Mouse (Mus musculus): ENCODE data around the gene Src.
"Not testable (repeated sequence)": the region's sequence is repeated elsewhere in the genome, so short reads cannot be mapped to it uniquely, and the experiment has no call there.

Gene Src

GRCm38 (mm10) chr2:157482729-157483128 is 64.5 kb downstream of the Src start:
- no peak for DNase-seq

- DNase-seq: not testable (repeated sequence)
Observed at GRCm38 (mm10) chr2:157486559-157486958, 68.3 kb downstream of the Src start.

GRCm38 (mm10) chr2:157486981-157487656 is 68.9 kb downstream of the Src start:
- DNase-seq: no peak

DNA sequence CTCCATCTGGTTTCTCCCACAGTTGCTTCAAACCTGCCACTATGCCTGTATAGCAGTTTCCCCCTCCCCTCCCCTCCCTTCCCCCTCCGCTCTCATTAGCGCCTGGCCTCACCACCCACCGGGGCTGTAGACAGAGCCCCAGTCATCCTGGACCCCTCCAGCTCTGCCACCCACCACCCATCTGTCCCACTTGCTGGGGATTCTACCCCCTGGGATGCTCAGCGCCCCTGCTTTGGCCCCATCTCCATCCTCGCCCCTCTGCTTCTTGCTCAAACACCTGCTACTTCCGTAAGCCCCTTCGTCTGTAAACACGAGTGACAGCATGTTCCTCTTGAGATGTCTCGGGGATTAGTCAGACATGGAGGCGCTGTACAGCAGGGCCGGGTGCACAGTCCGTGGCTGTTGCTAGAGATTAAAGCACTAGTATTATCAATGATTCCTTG is 69.5 kb downstream of the Src start:
- DNase-seq: no peak

DNA sequence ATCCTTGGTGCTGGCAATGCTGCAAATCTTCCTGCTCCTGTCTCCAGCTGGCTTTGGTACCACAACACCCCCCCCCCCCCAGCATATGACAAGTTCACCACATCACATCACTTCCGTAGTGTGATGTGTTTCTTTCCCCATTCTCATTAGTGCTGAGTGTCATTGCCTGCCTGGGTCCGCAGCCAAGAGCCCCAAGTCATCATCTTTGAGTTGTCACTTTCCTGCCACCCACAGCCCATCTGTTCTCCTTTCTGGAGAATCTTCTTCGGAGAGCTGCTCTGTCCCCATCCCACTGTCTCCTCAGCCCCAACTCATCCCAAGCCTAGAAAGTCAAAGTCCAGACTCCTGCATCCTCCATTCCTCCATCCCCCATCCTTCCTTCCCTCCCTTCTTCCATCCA is 75.0 kb downstream of the Src start:
- no peak for DNase-seq

DNA sequence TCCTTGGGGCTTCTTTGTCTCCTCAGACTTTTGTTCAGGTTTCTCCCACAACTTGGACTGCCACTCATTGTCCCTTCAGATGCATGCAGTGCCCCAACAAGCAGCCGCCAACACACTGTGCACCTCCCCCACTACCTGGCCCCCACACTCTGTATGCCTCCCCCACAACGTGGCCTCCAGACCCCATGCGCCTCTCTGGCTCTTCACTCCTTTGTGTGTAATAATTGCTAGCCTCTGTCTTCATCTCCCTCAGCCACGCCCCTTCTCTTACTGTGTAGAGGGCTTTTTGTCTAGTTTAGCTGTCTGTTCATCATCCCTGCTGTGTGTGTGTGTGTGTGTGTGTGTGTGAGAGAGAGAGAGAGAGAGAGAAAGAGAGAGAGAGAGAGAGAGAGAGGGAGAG is 80.3 kb downstream of the Src start:
- no peak for DNase-seq

GRCm38 (mm10) chr2:157500364-157500763 is 82.1 kb downstream of the Src start:
- DNase-seq: no peak

DNA sequence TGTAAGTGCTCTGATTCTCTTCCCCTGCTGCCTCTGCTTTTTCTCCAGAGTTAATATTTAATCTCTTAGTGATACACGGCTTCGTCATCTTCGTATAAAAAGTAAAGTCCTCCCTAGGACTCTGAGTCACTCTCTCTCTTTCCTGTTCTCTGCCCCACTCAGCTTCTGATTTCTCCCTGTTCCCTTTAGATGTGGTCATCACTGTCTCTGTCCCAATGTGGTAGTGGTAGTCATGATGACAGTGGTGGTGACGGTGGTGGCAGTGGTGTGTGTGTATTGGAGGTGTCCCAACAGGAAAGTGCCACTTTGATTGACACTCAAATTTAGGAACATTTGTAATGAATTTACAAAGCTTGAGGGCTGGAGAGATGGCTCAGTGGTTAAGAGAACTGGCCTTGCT is 83.1 kb downstream of the Src start:
- no peak for DNase-seq

DNA sequence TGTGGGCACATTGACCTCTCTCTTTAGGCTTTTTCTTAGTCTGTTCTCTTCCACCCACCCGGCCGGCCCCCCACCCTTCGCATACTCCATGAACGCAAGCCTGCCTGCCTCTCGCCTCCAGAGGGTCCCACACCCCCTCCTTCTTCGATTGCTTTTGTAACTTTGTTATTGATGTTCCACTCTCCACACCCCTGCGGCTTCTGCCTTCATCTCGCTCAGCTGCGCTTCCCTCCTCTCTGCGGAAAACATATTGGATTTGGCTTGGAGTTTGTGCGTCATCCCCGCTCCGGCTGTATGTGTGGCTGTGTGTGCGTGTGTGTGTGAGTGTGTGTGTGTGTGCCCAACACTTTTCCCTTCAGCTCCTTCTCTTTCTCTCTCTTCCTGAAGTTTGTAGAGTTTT is 88.5 kb downstream of the Src start:
- DNase-seq: no peak

DNA sequence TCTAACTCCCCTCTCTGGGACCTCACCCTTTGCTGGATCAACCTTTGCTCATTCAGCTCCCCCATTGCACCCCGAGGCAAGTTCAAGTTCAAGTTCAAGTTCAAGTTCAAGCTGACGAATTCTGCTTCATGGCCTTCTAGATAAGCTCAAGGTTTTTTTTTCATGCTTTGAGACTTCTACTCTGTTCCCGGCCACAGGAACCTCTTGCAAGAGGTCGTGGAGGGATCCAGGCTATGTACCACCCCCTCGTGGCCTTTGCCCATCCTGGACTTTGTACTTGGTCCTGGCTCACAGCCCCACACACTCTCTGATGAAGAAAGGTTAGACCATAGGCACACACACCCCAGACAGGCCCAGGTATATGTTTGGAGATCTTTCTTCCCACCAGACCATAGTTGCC is 90.9 kb downstream of the Src start:
- DNase-seq: peak; percentile 82

DNA sequence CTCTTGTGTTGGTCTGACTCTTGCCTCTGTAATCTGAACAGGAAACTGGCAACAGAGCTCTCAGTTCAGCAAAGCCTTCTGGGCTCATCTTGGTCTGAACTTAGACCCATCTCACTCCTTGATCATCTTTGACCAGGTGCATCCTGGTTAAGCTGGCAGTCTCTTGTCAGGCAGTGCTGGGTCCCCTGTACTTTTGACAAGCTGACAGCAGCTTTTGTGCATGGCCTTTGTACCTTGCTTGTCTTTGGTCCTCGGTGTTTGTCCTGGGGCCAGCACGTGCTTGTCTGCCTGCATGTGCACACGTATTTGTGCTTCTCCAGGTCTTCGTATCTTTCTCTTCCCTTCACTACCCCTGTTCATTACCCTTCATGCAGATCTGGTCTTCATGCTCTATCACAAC is 91.8 kb downstream of the Src start:
- DNase-seq: peak; percentile 49

- DNase-seq: no peak
Observed at GRCm38 (mm10) chr2:157512859-157513258, 94.6 kb downstream of the Src start.

DNA sequence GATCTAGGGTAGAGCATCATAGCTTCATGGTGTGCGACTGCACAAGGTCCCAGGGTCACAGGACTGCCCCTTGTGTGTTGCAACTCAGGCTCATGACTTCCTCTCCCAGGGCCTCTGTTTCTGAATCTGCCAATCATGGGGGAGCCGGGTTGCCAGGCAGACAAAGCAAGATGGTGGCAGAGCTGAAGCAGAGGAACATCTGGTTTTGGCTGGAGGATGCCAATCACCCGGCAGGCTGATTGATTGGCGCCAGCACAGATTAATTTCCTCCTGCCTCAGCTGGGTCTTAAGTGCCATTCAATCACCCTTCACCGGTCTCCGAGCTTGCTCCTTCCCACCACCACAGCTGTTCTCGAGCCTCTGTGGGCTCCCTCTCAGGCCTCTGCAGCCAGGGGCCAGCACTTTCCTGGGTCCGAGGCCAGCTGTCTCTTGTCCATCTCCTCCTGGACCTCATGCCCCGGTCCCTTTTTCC is 95.5 kb downstream of the Src start:
- no peak for DNase-seq

DNA sequence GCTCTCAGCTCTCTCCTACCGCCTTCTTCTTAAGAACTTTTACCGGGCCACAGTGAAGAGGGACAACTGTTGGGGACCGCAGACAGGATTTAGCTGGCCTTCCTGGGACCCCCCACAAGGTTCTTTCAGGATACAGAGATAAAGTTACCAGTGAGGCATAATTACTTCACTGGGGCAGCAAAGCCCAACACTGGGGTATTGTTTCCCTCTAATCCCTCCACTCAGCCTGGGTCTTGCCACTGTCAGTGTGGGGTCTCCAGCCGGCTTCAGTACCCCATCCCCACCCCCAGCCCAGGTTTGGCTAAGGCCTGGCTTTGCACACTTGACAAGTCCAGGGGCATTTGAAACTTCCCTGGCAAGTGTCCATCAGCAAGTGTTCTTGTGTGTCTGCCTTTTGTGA is 96.1 kb downstream of the Src start:
- no peak for DNase-seq

- no peak for DNase-seq
Observed at GRCm38 (mm10) chr2:157517526-157517925, 99.3 kb downstream of the Src start.

DNA sequence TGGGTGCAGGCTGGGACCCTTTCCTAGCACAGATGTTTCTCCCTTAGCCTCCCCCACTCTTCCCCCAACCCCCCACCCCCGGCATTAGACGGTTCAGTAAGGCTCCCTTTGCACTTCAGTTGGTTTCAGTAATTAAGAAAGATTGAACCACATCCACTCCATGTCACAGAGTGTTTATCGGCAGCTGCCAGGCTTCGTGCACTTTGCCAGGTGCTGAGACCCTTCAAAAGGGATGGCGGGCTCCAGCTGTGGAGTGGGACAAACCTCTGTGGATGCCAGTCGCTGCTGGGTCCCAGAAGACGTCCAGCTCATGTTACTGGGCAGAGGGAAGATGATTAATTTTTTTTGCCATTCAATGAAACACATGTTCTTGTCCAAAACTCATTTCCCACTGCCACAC is 100.2 kb downstream of the Src start:
- no peak for DNase-seq

- no peak for DNase-seq
Observed at GRCm38 (mm10) chr2:157519452-157519851, 101.2 kb downstream of the Src start.

DNA sequence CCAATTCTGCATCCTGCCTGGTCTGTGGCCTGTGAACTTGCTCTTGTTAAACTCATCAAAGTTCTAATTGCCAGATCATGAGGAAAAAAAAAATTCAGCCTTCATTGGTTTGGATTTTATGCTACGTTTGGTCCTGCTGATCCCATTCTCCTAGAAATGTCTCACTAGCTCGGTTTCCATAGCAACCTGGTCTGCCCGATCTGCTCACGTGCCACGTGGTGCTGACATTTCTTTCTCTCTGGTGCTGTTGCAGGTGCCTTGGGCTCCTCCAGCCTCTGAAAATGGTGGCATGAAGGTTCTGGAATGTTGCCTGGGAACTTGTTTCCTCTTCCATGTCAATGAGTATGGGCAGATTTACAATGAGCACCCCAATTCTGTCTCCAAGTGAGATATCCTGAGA is 102.3 kb downstream of the Src start:
- DNase-seq: no peak
